Mouse (Mus musculus): ENCODE results near the gene Spast.

- TF ChIP-seq POLR2A (IDR thresholded peaks at IDR 0.05; ENCODE audit: borderline replicate concordance, extremely low read depth, insufficient read depth, insufficient read length, poor library complexity, severe bottlenecking) = no peak
- TF ChIP-seq CTCF (IDR thresholded peaks at IDR 0.05; ENCODE audit: borderline replicate concordance, extremely low read depth, insufficient read depth, insufficient read length) = no peak
Measured at GRCm38 (mm10) chr17:74394855-74395254, 56.1 kb downstream of the Spast start.

All from brain, embryonic 14.5 days (tissue).